Mouse (Mus musculus) frontal cortex, adult 2 months (tissue): ENCODE data around the gene Aar2. TPM values are rescaled to one million over a fixed set of nuclear protein-coding genes. Genes with fewer than 3 reads are reported as not detected.

Experiments used
- DNase-seq, 2 experiments: peaks; one replicate each; pipeline ENCODE4 v3.0.0; 2022; ENCODE audit warnings: low spot score in 1 of 2; ENCODE audit errors: extremely low spot score in 1 of 2
- polyA plus RNA-seq: library from polyadenylated mRNA; depleted of rRNA; stranded (reverse); fragments of >200 nt; gene quantifications from 2 replicates; pipeline ENCODE4 v1.2.3, GENCODE M21; 2012

Aar2 gene
- polyA plus RNA-seq, 1 experiment, result 33.2 TPM

DNA sequence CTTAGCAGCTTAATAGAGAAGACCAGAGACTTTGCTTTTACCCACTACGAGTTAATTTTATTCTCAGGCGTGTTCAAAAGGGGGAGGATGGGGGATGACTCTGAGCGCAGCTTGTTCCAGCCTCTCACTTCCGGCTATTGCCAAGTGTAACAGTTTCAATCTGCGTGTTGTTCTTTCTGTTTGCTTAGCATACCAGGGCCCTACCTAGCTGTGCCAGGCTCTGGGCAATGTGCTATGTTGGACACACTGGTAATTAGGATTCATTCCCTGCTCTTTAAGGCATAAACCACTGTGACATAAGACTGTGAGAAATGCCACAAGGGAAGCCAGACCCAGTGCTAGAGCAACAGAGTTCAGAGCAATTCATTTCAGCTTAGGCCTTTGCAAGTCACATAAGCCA, 16.2 kb downstream of the Aar2 start:
- DNase-seq, result peak in 1 of 2 experiments; percentile 69

- no peak for DNase-seq
These were observed 19.1 kb downstream of the Aar2 start for GRCm38 (mm10) chr2:156566512-156566911.

- no peak for DNase-seq
These were observed 21.3 kb downstream of the Aar2 start for GRCm38 (mm10) chr2:156568647-156569046.

DNA sequence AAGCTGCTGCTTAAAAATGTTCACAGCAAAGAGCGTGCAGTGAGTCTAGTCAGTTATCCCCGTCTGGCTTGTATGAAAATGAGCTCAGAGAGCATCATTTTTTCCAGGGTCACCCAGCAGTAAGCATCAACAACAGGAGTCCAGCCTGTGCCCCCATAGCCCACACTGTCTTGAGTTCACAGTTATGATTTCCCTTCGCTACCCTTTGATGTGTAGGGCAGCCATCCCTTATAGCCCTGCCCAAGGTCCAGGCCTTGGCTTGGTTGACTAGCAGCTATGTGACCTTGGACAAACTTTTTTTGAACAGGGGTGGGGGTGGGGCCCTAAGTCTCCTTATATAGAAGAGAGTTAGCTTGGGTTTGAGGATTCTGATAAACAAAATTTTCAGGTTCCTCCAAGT, 21.9 kb downstream of the Aar2 start:
- no peak for DNase-seq

GRCm38 (mm10) chr2:156571521-156571920, 24.1 kb downstream of the Aar2 start:
- no peak for DNase-seq

DNA sequence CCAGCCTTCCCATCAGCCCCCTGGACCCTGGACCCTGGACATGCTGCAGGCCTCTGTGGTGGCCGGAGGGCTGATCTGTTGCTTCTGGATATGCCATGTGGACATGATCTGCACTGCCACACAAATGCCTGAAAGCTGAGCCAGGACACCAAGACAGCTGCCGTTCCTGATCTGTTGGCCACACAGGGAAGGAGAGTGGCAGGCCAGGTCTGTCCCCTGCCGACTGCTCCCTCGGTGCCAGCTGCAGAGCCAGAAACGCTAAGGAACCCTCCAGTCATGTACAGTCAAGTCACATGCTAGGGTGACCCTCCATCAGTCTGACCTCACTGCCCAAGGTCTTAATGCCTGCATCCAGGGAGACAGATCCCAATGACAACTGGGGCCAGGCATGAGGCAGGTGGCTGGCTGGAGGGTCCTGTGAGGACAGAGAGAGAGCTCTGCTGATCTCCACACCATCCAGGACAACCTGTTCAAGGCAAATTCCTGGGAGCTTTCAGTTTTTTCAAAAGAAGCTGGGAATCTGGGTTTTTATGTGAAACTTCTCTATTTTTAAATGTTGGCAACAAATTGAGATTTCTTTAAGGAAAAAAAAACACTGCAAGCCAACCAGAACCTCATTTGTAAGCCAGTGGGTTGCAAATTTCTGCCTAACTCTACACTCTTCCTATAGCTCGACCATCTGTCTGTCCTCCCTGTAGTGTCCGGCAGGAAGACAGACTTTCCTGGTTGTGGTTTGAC, 29.6 kb downstream of the Aar2 start:
- no peak for DNase-seq

DNA sequence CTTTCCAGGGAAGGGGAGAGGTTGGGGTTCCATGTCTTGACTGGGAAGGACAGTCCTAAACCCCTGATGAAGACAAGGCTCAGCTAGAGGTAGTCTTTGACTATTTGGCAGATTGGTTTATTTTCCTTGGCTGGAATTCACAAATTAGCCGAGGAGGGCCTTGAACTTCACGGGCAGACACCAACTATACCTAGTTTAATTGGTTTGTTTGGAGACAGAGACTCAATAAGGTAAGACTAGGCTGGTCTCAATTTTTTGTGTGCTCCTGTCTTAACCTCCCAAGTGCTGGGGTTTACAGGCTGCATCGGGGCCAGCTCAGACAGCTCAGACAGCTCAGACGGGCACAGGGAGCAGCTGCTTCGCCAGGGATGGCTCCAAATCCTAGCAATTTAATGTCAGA, 33.1 kb downstream of the Aar2 start:
- DNase-seq, result no peak

GRCm38 (mm10) chr2:156581244-156581643, 33.9 kb downstream of the Aar2 start:
- peak; percentile 90 to 94 for DNase-seq

DNA sequence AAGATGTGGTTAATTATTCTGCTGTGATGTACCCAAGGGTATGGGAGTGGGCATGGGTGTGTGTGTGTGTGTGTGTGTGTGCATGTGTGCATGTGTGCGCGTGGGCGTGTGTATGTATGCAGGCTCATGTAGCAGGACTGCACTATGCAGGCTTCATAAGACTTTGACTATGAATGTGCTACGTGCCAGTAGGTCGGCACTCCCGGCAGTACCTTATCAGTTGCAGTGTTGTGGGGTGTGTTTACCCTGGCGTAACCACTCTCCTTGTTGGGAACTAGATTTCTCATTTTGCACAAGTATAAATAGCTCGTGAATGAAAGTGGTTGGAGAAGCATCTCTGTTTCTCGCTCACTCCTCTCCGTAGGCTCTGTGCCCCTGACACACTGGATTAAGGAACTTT, 35.5 kb downstream of the Aar2 start:
- DNase-seq, result no peak

GRCm38 (mm10) chr2:156584154-156584796, 36.9 kb downstream of the Aar2 start:
- DNase-seq, result no peak

DNA sequence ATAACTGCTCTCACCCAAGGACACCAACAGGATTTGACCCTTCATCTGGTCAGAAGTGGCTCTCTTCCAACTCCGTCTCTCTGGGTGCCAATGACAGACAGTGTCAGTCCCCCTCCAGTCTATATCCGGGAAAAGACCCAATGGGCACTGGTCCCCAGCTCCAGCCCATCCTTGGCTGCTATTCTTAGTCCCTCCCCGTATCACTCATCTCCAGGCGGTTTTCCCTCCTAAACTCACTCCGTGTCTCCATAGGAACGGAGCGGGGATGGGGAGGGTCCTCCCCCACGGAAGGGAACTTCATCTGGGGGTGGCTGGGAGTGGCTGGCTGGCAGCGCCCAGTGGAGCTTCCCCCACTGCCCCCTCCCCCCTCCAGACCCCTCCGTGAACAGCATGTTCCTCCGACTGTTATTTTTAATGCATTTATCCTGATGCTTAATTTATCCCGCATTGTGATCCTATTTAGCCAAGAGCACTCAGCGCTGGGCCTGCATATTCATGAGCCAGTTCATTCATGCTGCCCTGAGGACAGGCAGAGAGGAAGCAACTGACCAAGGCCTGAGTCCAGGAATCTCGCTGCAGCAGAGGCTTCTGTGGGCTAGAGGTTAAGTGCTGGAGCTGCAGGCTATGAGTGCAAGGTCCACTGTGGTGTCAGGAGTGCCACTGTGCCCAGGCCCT, 37.5 kb downstream of the Aar2 start:
- peak; percentile 35 to 73 for DNase-seq

GRCm38 (mm10) chr2:156589481-156589880, 42.1 kb downstream of the Aar2 start:
- no peak for DNase-seq

- DNase-seq, result no peak
These were observed 47.7 kb downstream of the Aar2 start for GRCm38 (mm10) chr2:156594987-156595490.

DNA sequence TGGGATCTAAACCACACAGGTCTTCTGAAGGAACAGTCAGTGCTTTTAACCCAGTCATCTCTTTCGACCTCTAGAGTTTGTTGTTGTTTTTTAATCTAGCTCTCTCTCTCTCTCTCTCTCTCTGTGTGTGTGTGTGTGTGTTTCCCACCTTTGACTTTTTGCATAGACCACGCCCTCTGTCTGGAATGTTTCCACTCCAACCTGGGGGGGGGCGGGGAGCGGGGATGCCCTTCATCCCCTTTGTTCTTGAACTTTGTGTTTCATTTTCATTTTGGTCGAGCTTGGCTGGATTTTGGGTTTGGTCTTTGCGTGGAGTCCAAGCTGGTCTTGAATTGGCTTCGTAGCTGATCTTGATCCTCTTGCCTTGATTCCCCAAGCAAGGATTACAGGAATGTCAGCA, 55.2 kb downstream of the Aar2 start:
- no peak for DNase-seq

DNA sequence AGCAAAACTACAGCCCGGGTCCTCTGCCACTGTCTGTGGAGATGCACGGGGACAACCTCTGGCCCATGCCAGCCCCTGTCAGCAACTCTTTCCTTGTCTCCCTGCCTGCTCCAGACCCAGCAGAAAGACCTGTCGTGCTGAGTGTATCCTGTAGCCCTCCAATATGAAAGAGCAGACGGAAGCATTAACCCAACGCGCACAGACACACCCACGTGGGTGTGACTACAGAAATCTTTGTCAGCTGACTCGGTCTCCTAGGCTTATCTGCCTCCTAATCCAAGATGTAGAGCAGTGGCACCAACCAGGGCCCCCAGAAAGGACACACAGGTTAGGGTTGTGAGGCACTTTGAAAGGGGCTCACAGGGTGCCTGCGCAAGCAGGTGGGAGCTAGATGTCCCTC, 56.3 kb downstream of the Aar2 start:
- no peak for DNase-seq

GRCm38 (mm10) chr2:156605144-156605543, 57.8 kb downstream of the Aar2 start:
- no peak for DNase-seq

- DNase-seq, result no peak
These were observed 58.6 kb downstream of the Aar2 start for GRCm38 (mm10) chr2:156605971-156606370.

DNA sequence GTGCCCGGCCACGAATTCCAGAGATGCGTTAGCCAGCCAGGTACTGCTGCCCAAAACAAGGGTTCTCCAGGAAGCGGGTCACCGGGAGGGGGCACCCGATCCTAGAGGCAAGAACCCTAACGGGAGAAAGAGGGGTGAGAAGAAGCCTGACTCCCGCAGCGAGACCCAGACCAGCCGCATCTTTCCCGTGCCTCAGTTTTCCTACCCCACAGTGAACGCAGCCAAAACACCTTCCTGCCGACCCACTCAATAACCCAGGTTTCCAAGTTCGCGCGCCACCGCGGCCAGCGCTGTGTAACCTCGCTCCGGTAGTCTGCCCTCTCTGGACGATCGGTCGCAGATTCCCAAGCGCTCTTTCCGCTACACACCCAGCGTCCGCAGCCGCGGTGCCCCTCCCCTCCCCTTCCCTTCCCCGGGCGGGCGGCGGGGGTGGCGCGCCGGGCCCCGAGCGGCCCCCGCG, 65.7 kb downstream of the Aar2 start:
- peak; percentile 50 to 86 for DNase-seq

- DNase-seq, result no peak
These were observed 66.3 kb downstream of the Aar2 start, which contains the start of gene Dlgap4 for GRCm38 (mm10) chr2:156613541-156614257. TSS of gene Dlgap4 (plus strand) at chr2:156613705.

GRCm38 (mm10) chr2:156614258-156614556, 66.8 kb downstream of the Aar2 start:
- no peak for DNase-seq
